Mouse (Mus musculus) naive thymus-derived CD4-positive, alpha-beta T cell, adult 2 months (primary cell): ENCODE results near the gene Ubn2.
"Not testable (repeated sequence)": the region's sequence is repeated elsewhere in the genome, so short reads cannot be mapped to it uniquely, and the experiment has no call there.

ENCODE experiments used
- DNase-seq: peaks from one replicate; pipeline ENCODE4 v3.0.0-alpha.2; 2011; ENCODE audit warnings: low read depth

The Ubn2 gene

GRCm38 (mm10) chr6:38534640-38535365 is 101.1 kb downstream of the Ubn2 start:
- peak; percentile 98 for DNase-seq

GRCm38 (mm10) chr6:38535366-38535690 is 101.6 kb downstream of the Ubn2 start:
- no peak for DNase-seq

GRCm38 (mm10) chr6:38535788-38536187 is 102.0 kb downstream of the Ubn2 start:
- DNase-seq, result no peak

GRCm38 (mm10) chr6:38544141-38544540 is 110.4 kb downstream of the Ubn2 start:
- not testable (repeated sequence) for DNase-seq

GRCm38 (mm10) chr6:38547005-38547404 is 113.3 kb downstream of the Ubn2 start:
- not testable (repeated sequence) for DNase-seq

GRCm38 (mm10) chr6:38547707-38548106 is 114.0 kb downstream of the Ubn2 start:
- no peak for DNase-seq

- DNase-seq, result not testable (repeated sequence)
These were observed 114.8 kb downstream of the Ubn2 start for GRCm38 (mm10) chr6:38548595-38548994.

GRCm38 (mm10) chr6:38549840-38550239 is 116.1 kb downstream of the Ubn2 start:
- DNase-seq, result not testable (repeated sequence)

GRCm38 (mm10) chr6:38550250-38551061 is 116.7 kb downstream of the Ubn2 start:
- DNase-seq, result no peak

- DNase-seq, result peak; percentile 98
These were observed 117.6 kb downstream of the Ubn2 start, which contains the start of gene Luc7l2 for GRCm38 (mm10) chr6:38551062-38551988. TSS of gene Luc7l2 (plus strand) at chr6:38551334.

GRCm38 (mm10) chr6:38551989-38552635 is 118.4 kb downstream of the Ubn2 start:
- peak; percentile 96 for DNase-seq

GRCm38 (mm10) chr6:38552636-38553000 is 118.9 kb downstream of the Ubn2 start:
- DNase-seq, result no peak
